Mouse (Mus musculus) liver, postnatal 0 days (tissue): ENCODE measurements at regions not wholly inside any gene's neighbourhood (a gene's known extent, or its start where the extent isn't known, plus 50 kb on each side); places are given as distances from the start of the nearest gene placed in this dataset.

Source experiments
- ATAC-seq: fragments of 200-750 bp; cut with Nextera tagmentation; 2 replicates; pipeline ENCODE4 v1.8.0; 2017; ENCODE audit warnings: mild to moderate bottlenecking, moderate library complexity
- DNase-seq: peaks from one replicate; pipeline ENCODE4 v3.0.0-alpha.2; 2016
- H3K27ac ChIP-seq: fragments of 300-500 bp; sonication (generic); 2 replicates; pipeline ENCODE4 v1.5.1; 2014; ENCODE audit warnings: antibody characterized with exemption, moderate library complexity, mild to moderate bottlenecking, low read depth
- H3K27me3 ChIP-seq: fragments of 300-500 bp; sonication (generic); 2 replicates; pipeline ENCODE4 v1.6.1; 2014; ENCODE audit warnings: low read length, control low read depth, mixed read lengths; ENCODE audit not compliant: insufficient read depth
- H3K36me3 ChIP-seq: fragments of 300-500 bp; sonication (generic); replicated peaks from 2 replicates; pipeline ENCODE4 v1.6.1; 2014; ENCODE audit warnings: mild to moderate bottlenecking, control low read depth, low read length, moderate library complexity, mixed read lengths; ENCODE audit not compliant: insufficient read depth
- H3K4me1 ChIP-seq: fragments of 300-500 bp; sonication (generic); 2 replicates; pipeline ENCODE4 v1.6.1; 2014; ENCODE audit warnings: antibody characterized with exemption, mild to moderate bottlenecking, control low read depth; ENCODE audit not compliant: insufficient read depth
- H3K4me2 ChIP-seq: fragments of 300-500 bp; sonication (generic); 2 replicates; pipeline ENCODE4 v1.6.1; 2014; ENCODE audit warnings: low read depth, mild to moderate bottlenecking, low read length, moderate library complexity, mixed read lengths
- H3K4me3 ChIP-seq: fragments of 300-500 bp; sonication (generic); 2 replicates; pipeline ENCODE4 v1.5.1; 2014; ENCODE audit warnings: low read depth, low read length
- H3K9ac ChIP-seq: fragments of 300-500 bp; sonication (generic); replicated peaks from 2 replicates; pipeline ENCODE4 v1.6.1; 2014; ENCODE audit warnings: mild to moderate bottlenecking, moderate library complexity
- H3K9me3 ChIP-seq: fragments of 300-500 bp; sonication (generic); 2 replicates; pipeline ENCODE4 v1.6.1; 2016; ENCODE audit warnings: mild to moderate bottlenecking, control low read depth, low read length, mixed read lengths
- CTCF ChIP-seq: sonication (generic); IDR thresholded peaks from 2 replicates; pipeline ENCODE4 v1.5.1; 2016; ENCODE audit warnings: antibody characterized with exemption, low read depth
- EP300 ChIP-seq: IDR thresholded peaks from 2 replicates; pipeline ENCODE4 v1.6.1; 2016; ENCODE audit warnings: antibody characterized with exemption, low read depth, mild to moderate bottlenecking
- WGBS: fragments of 180-500 bp; shearing (Covaris S2); extraction: QIAGEN DNeasy Blood & Tissue Kit; methylation state at CpG from one replicate; pipeline ENCODE4 v1.1.7; 2014; ENCODE audit not compliant: insufficient replicate concordance; 5-methylcytosine and 5-hydroxymethylcytosine counted together

DNA sequence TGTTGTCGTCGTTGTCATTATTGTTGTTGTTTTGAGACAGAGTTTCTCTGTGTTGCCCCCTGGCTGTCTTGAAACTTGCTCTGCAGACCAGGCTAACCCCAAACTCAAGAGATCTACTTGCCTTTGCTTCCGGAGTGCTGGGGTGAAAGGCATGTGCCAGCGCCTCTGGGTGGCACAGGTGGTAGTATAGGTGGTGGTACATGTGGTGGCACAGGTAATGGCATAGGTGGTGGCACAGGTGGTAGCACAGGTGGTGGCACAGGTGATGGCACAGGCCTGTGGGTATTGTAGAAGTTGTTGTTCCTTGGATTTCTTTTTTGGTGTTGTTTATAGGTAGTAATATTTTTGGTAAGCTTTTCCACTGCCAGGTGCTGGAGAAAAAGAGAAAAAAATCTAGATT lies 69.5 kb upstream of the Psmd7 start:
- Histone ChIP-seq H3K4me3 (no peak overlapping the region), H3K27me3 (no peaks in the 10 kb centered on the region), H3K27ac (no peak overlapping the region)

DNA sequence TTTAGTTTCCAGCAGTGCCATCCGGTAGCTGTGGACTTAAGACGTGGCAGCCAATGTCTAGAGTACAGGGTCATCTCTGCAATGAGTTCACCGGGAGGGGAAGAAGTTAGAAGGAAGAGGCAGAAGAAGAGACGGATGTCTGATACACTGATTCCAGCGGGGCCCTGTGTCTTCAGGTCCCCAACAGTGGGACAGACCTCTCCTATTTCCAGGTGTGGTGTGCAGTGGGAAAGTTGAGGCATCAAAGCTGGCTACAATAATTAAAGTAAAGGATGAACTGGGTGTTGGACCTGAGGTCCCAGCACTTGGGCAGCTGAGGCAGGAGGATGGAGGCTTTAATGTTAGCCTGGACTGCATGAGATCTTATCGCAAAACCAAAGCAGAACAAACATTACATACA lies 70.1 kb upstream of the Psmd7 start:
- Histone ChIP-seq H3K9ac (no peak overlapping the region), H3K4me2 (no peak overlapping the region), H3K27me3 (no peaks in the 10 kb centered on the region), H3K9me3 (peaks cover 2% of the 10 kb centered on the region; the same call in 1 of the 2 replicates), H3K27ac (no peak overlapping the region), H3K4me3 (no peak overlapping the region), H3K4me1 (no peaks in the 10 kb centered on the region), H3K36me3 (no peaks in the 10 kb centered on the region)
- no peak for DNase-seq
- ATAC-seq, result no peak
- WGBS, result 83% methylated on average over 6 of the region's 6 CpGs
- TF ChIP-seq CTCF (no peak), EP300 (no peak)

More for the DNA sequence above, 69.5 kb upstream of the Psmd7 start:
- Histone ChIP-seq H3K4me1 (no peaks in the 10 kb centered on the region), H3K9me3 (peaks cover 2% of the 10 kb centered on the region; the same call in 1 of the 2 replicates), H3K36me3 (no peaks in the 10 kb centered on the region), H3K4me2 (no peak overlapping the region), H3K9ac (no peak overlapping the region)
- DNase-seq, result no peak
- ATAC-seq, result no peak
- 88% methylated on average over 4 of the region's 4 CpGs for WGBS
- TF ChIP-seq CTCF (no peak), EP300 (no peak)

DNA sequence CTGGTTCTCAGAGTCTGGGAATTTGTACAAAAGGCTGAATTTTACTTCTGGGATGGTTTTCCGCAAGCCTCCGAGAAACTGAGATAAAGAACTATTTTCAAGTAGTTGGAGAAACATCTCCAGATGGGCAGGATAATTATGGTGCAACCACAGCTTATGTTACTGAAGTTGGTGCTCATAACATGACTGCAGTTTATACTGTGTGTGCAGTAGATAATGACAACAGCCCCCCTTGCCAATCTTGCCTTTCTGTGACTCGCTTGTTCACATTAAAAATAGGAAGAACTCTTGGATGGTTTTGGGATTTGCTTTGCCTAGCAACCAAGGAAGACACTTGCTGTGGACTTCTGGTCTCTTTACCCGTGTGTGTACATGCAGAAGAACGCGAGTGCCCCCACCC lies 72.4 kb upstream of the Psmd7 start:
- no peak overlapping the region for H3K4me2 ChIP-seq
- H3K4me1 ChIP-seq, result no peaks in the 10 kb centered on the region
- H3K27ac ChIP-seq, result no peak overlapping the region
- H3K9ac ChIP-seq, result no peak overlapping the region
- WGBS, result 75% methylated on average over 6 of the region's 6 CpGs
- H3K4me3 ChIP-seq, result no peak overlapping the region
- DNase-seq (no peak), ATAC-seq (no peak)
- H3K27me3 ChIP-seq, result no peaks in the 10 kb centered on the region
- TF ChIP-seq EP300, result no peak
- TF ChIP-seq CTCF, result no peak
- peaks cover 2% of the 10 kb centered on the region; the same call in 1 of the 2 replicates for H3K9me3 ChIP-seq
- H3K36me3 ChIP-seq, result no peaks in the 10 kb centered on the region

DNA sequence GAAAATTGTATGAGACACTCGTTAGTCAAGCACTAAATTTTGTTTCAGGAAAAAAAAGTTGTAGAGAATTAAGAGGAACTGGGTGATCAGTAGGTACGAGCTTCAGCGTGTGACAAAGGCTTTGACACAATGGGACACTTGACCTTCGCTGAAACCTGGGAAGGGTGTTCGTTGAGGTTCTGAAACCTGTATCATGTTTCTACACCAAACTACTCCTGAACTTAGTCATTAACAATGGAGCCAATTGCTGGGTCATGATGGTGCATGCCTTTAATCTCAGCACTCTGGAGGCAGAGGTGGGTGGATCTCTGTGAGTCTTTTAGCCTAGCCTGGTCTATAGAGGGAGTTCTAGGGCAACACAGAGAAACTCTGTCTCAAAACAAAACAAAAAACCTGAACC lies 81.3 kb upstream of the Psmd7 start:
- 79% methylated on average over 5 of the region's 5 CpGs for WGBS
- H3K4me2 ChIP-seq, result no peak overlapping the region
- H3K27ac ChIP-seq, result no peak overlapping the region
- TF ChIP-seq CTCF, result no peak
- TF ChIP-seq EP300, result no peak
- no peaks in the 10 kb centered on the region for H3K36me3 ChIP-seq
- H3K9ac ChIP-seq, result no peak overlapping the region
- H3K4me3 ChIP-seq, result no peak overlapping the region
- DNase-seq, result no peak
- no peaks in the 10 kb centered on the region for H3K27me3 ChIP-seq
- no peaks in the 10 kb centered on the region for H3K4me1 ChIP-seq
- ATAC-seq, result no peak
- H3K9me3 ChIP-seq, result no peaks in the 10 kb centered on the region

DNA sequence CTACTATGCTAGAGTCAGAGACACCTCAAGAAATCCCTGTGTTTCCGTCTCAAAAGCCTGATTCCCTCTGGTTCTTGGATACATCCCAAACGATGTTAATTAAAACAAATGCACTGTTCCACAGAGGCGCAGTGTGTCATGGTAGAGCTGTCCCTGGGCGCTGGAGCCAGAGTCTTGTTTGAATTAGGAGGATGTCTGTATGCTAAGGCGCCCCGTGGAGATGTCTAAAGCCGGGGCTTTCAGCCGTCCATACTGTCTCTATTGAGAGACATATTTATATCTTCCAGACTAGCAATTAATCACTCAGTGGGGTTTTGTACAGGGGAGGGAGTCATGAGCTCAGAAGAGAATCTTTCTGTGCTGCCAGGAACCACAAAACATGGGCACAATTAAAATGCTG lies 83.2 kb upstream of the Psmd7 start:
- H3K27me3 ChIP-seq, result no peaks in the 10 kb centered on the region
- WGBS, result 69% methylated on average over 8 of the region's 8 CpGs

GRCm38 (mm10) chr8:107672691-107673090 lies 84.4 kb upstream of the Psmd7 start:
- 87% methylated on average over 6 of the region's 6 CpGs for WGBS

More for the DNA sequence above, 83.2 kb upstream of the Psmd7 start:
- ATAC-seq, result no peak
- Histone ChIP-seq H3K27ac (no peak overlapping the region), H3K4me1 (no peaks in the 10 kb centered on the region), H3K4me3 (no peak overlapping the region), H3K9ac (no peak overlapping the region), H3K4me2 (no peak overlapping the region), H3K36me3 (no peaks in the 10 kb centered on the region), H3K9me3 (no peaks in the 10 kb centered on the region)
- TF ChIP-seq CTCF (no peak), EP300 (no peak)
- DNase-seq, result no peak

GRCm38 (mm10) chr8:107682066-107682465 lies 93.8 kb upstream of the Psmd7 start:
- H3K9ac ChIP-seq, result no peak overlapping the region
- no peak overlapping the region for H3K27ac ChIP-seq
- no peak for ATAC-seq
- H3K9me3 ChIP-seq, result no peaks in the 10 kb centered on the region
- no peaks in the 10 kb centered on the region for H3K36me3 ChIP-seq
- WGBS, result 79% methylated on average over 11 of the region's 11 CpGs
- no peak for TF ChIP-seq CTCF
- no peak for TF ChIP-seq EP300
- DNase-seq, result no peak
- no peaks in the 10 kb centered on the region for H3K4me1 ChIP-seq
- H3K4me2 ChIP-seq, result no peak overlapping the region
- no peaks in the 10 kb centered on the region for H3K27me3 ChIP-seq
- H3K4me3 ChIP-seq, result no peak overlapping the region

More at GRCm38 (mm10) chr8:107672691-107673090, 84.4 kb upstream of the Psmd7 start:
- DNase-seq, result no peak
- no peak for ATAC-seq
- Histone ChIP-seq H3K4me3 (no peak overlapping the region), H3K9me3 (no peaks in the 10 kb centered on the region), H3K9ac (no peak overlapping the region), H3K27ac (no peak overlapping the region), H3K4me2 (no peak overlapping the region), H3K27me3 (no peaks in the 10 kb centered on the region), H3K36me3 (no peaks in the 10 kb centered on the region), H3K4me1 (no peaks in the 10 kb centered on the region)
- no peak for TF ChIP-seq EP300
